Mouse (Mus musculus) limb, embryonic 12.5 days (tissue): Measurements from ENCODE around the gene Gfod1. TPM values are rescaled to one million over a fixed set of nuclear protein-coding genes. Genes with fewer than 3 reads are reported as not detected.

Experiments
- ATAC-seq: fragments of 200-750 bp; cut with Nextera tagmentation; 2 replicates; pipeline ENCODE4 v1.8.0; 2017; ENCODE audit warnings: low read depth, moderate TSS enrichment; ENCODE audit not compliant: insufficient number of reproducible peaks, insufficient read depth, low FRiP score, low TSS enrichment
- H3K27ac ChIP-seq: fragments of 300-500 bp; sonication (generic); 2 replicates; pipeline ENCODE4 v1.5.1; 2016; ENCODE audit warnings: mild to moderate bottlenecking, moderate library complexity
- H3K27me3 ChIP-seq: fragments of 300-500 bp; sonication (generic); 2 replicates; pipeline ENCODE4 v1.6.1; 2016; ENCODE audit warnings: mild to moderate bottlenecking, moderate library complexity
- H3K36me3 ChIP-seq: fragments of 300-500 bp; sonication (generic); 2 replicates; pipeline ENCODE4 v1.6.1; 2016; ENCODE audit warnings: mild to moderate bottlenecking, moderate library complexity
- H3K4me1 ChIP-seq: fragments of 300-500 bp; sonication (generic); replicated peaks from 2 replicates; pipeline ENCODE4 v1.6.1; 2016
- H3K4me2 ChIP-seq: fragments of 300-500 bp; sonication (generic); 2 replicates; pipeline ENCODE4 v1.6.1; 2016; ENCODE audit warnings: mild to moderate bottlenecking, moderate library complexity
- H3K4me3 ChIP-seq: fragments of 300-500 bp; sonication (generic); replicated peaks from 2 replicates; pipeline ENCODE4 v1.5.1; 2016; ENCODE audit warnings: mild to moderate bottlenecking
- H3K9ac ChIP-seq: fragments of 300-500 bp; sonication (generic); replicated peaks from 2 replicates; pipeline ENCODE4 v1.6.1; 2016; ENCODE audit warnings: mild to moderate bottlenecking, moderate library complexity
- H3K9me3 ChIP-seq: fragments of 300-500 bp; sonication (generic); 2 replicates; pipeline ENCODE4 v1.6.1; 2016; ENCODE audit warnings: mild to moderate bottlenecking, moderate library complexity
- WGBS: fragments of 180-500 bp; shearing (Covaris S2); methylation state at CpG from one replicate; pipeline ENCODE4 v1.1.7; 2016; 5-methylcytosine and 5-hydroxymethylcytosine counted together
- polyA plus RNA-seq: library from polyadenylated mRNA; unstranded; fragments of >200 nt; fragmentation: Nextera tagmentation; extraction: Ambion mirVana; gene quantifications from 2 replicates; pipeline ENCODE4 v1.2.1, GENCODE M21; 2016

The Gfod1 gene
- polyA plus RNA-seq, 1 experiment from 2014 or later = 0.23 TPM

- WGBS = 92% methylated on average over 5 of the region's 5 CpGs
- Histone ChIP-seq H3K9ac (no peak overlapping the region), H3K4me3 (no peak overlapping the region), H3K9me3 (0 out of 2 replicates have a peak, but pooled peaks cover 4% of the 10 kb centered on the region), H3K27ac (no peak overlapping the region), H3K4me1 (peaks cover 8% of the 10 kb centered on the region), H3K36me3 (no peaks in the 10 kb centered on the region), H3K4me2 (no peak overlapping the region), H3K27me3 (peaks cover 40% of the 10 kb centered on the region)
- ATAC-seq = no peak
These were observed 6.4 kb downstream of the Gfod1 start for GRCm38 (mm10) chr13:43297526-43297925.

- no peaks in the 10 kb centered on the region for H3K36me3 ChIP-seq
- 60% methylated on average over 7 of the region's 7 CpGs for WGBS
- H3K4me1 ChIP-seq = no peaks in the 10 kb centered on the region
- H3K9ac ChIP-seq = no peak overlapping the region
- peaks cover 28% of the 10 kb centered on the region for H3K27me3 ChIP-seq
- no peak overlapping the region for H3K27ac ChIP-seq
- no peak overlapping the region for H3K4me2 ChIP-seq
- H3K9me3 ChIP-seq = 0 out of 2 replicates have a peak, but pooled peaks cover 4% of the 10 kb centered on the region
- no peak overlapping the region for H3K4me3 ChIP-seq
- no peak for ATAC-seq
These were observed 7.7 kb downstream of the Gfod1 start for GRCm38 (mm10) chr13:43296140-43296805.

GRCm38 (mm10) chr13:43295684-43296083 lies 8.3 kb downstream of the Gfod1 start:
- Histone ChIP-seq H3K27ac (no peak overlapping the region), H3K36me3 (no peaks in the 10 kb centered on the region), H3K4me1 (no peaks in the 10 kb centered on the region), H3K4me2 (no peak overlapping the region), H3K27me3 (peaks cover 22% of the 10 kb centered on the region), H3K4me3 (no peak overlapping the region), H3K9me3 (0 out of 2 replicates have a peak, but pooled peaks cover 4% of the 10 kb centered on the region), H3K9ac (no peak overlapping the region)
- ATAC-seq = no peak
- 88% methylated on average over 7 of the region's 7 CpGs for WGBS

- Histone ChIP-seq H3K4me3 (no peak overlapping the region), H3K27ac (no peak overlapping the region), H3K36me3 (no peaks in the 10 kb centered on the region), H3K9me3 (peaks cover 4% of the 10 kb centered on the region; the same call in 1 of the 2 replicates), H3K9ac (no peak overlapping the region), H3K4me1 (no peaks in the 10 kb centered on the region), H3K27me3 (peaks cover 16% of the 10 kb centered on the region), H3K4me2 (no peak overlapping the region)
- no peak for ATAC-seq
- WGBS = 76% methylated on average over 7 of the region's 7 CpGs
These were observed 8.9 kb downstream of the Gfod1 start for GRCm38 (mm10) chr13:43294957-43295590.

GRCm38 (mm10) chr13:43292892-43293291 lies 11.1 kb downstream of the Gfod1 start:
- WGBS = 71% methylated on average over 4 of the region's 4 CpGs
- no peak overlapping the region for H3K27ac ChIP-seq

GRCm38 (mm10) chr13:43289076-43289475 lies 14.9 kb downstream of the Gfod1 start:
- Histone ChIP-seq H3K4me1 (0 out of 2 replicates have a peak, but pooled peaks cover 7% of the 10 kb centered on the region), H3K4me3 (no peak overlapping the region), H3K27ac (no peak overlapping the region), H3K9ac (no peak overlapping the region), H3K4me2 (no peak overlapping the region), H3K36me3 (no peaks in the 10 kb centered on the region), H3K27me3 (no peaks in the 10 kb centered on the region), H3K9me3 (peaks cover 4% of the 10 kb centered on the region; the same call in 1 of the 2 replicates)
- 71% methylated on average over 6 of the region's 6 CpGs for WGBS
- no peak for ATAC-seq

More at GRCm38 (mm10) chr13:43292892-43293291, 11.1 kb downstream of the Gfod1 start:
- no peak for ATAC-seq
- Histone ChIP-seq H3K4me1 (0 out of 2 replicates have a peak, but pooled peaks cover 3% of the 10 kb centered on the region), H3K9me3 (peaks cover 4% of the 10 kb centered on the region; the same call in 1 of the 2 replicates), H3K9ac (no peak overlapping the region), H3K4me2 (no peak overlapping the region), H3K4me3 (no peak overlapping the region), H3K36me3 (no peaks in the 10 kb centered on the region), H3K27me3 (peaks cover 5% of the 10 kb centered on the region; the same call in 1 of the 2 replicates)

- H3K9ac ChIP-seq = no peak overlapping the region
- WGBS = 72% methylated on average over 4 of the region's 4 CpGs
- no peak for ATAC-seq
- no peaks in the 10 kb centered on the region for H3K27me3 ChIP-seq
- H3K4me2 ChIP-seq = no peak overlapping the region
- H3K4me3 ChIP-seq = no peak overlapping the region
- no peaks in the 10 kb centered on the region; the same call in 1 of the 2 replicates for H3K9me3 ChIP-seq
- H3K36me3 ChIP-seq = no peaks in the 10 kb centered on the region
- 0 out of 2 replicates have a peak, but pooled peaks cover 7% of the 10 kb centered on the region for H3K4me1 ChIP-seq
- no peak overlapping the region for H3K27ac ChIP-seq
These were observed 15.5 kb downstream of the Gfod1 start for GRCm38 (mm10) chr13:43288444-43288843.

- H3K27ac ChIP-seq = no peak overlapping the region
- H3K36me3 ChIP-seq = no peaks in the 10 kb centered on the region
- WGBS = 21% methylated on average over 5 of the region's 5 CpGs
- no peak for ATAC-seq
- no peaks in the 10 kb centered on the region for H3K27me3 ChIP-seq
- H3K9me3 ChIP-seq = no peaks in the 10 kb centered on the region; the same call in 1 of the 2 replicates
- H3K4me2 ChIP-seq = no peak overlapping the region
- H3K9ac ChIP-seq = no peak overlapping the region
- no peak overlapping the region for H3K4me3 ChIP-seq
- H3K4me1 ChIP-seq = 0 out of 2 replicates have a peak, but pooled peaks cover 7% of the 10 kb centered on the region
These were observed 15.9 kb downstream of the Gfod1 start for GRCm38 (mm10) chr13:43288026-43288425.

- Histone ChIP-seq H3K9ac (no peak overlapping the region), H3K27me3 (no peaks in the 10 kb centered on the region), H3K4me3 (no peak overlapping the region), H3K9me3 (no peaks in the 10 kb centered on the region; the same call in 1 of the 2 replicates), H3K4me2 (no peak overlapping the region), H3K36me3 (no peaks in the 10 kb centered on the region), H3K27ac (no peak overlapping the region), H3K4me1 (0 out of 2 replicates have a peak, but pooled peaks cover 7% of the 10 kb centered on the region)
- no peak for ATAC-seq
- WGBS = 72% methylated on average over 7 of the region's 7 CpGs
These were observed 17.1 kb downstream of the Gfod1 start for GRCm38 (mm10) chr13:43286836-43287235.

- 0 out of 2 replicates have a peak, but pooled peaks cover 7% of the 10 kb centered on the region for H3K4me1 ChIP-seq
- WGBS = 82% methylated on average over 4 of the region's 4 CpGs
- no peaks in the 10 kb centered on the region for H3K27me3 ChIP-seq
- H3K4me2 ChIP-seq = no peak overlapping the region
- H3K9me3 ChIP-seq = no peaks in the 10 kb centered on the region
- H3K27ac ChIP-seq = no peak overlapping the region
- no peak overlapping the region for H3K9ac ChIP-seq
- H3K36me3 ChIP-seq = no peaks in the 10 kb centered on the region
- no peak overlapping the region for H3K4me3 ChIP-seq
- no peak for ATAC-seq
These were observed 19.2 kb downstream of the Gfod1 start for GRCm38 (mm10) chr13:43284711-43285151.

GRCm38 (mm10) chr13:43273906-43274305 lies 30.1 kb downstream of the Gfod1 start:
- Histone ChIP-seq H3K36me3 (no peaks in the 10 kb centered on the region), H3K4me3 (no peak overlapping the region), H3K4me2 (no peak overlapping the region), H3K4me1 (0 out of 2 replicates have a peak, but pooled peaks cover 3% of the 10 kb centered on the region), H3K9me3 (0 out of 2 replicates have a peak, but pooled peaks cover 4% of the 10 kb centered on the region), H3K27ac (no peak overlapping the region), H3K9ac (no peak overlapping the region), H3K27me3 (no peaks in the 10 kb centered on the region)
- 87% methylated on average over 14 of the region's 14 CpGs for WGBS
- no peak for ATAC-seq
